Mouse (Mus musculus) adrenal gland, postnatal 4 days (tissue): Measurements from ENCODE around the gene Olfr802. TPM values are rescaled to one million over a fixed set of nuclear protein-coding genes. Genes with fewer than 3 reads are reported as not detected.

ENCODE experiments used
- DNase-seq, 2 experiments: peaks; one replicate each; pipeline ENCODE4 v3.0.0; 2021 to 2022; ENCODE audit warnings: low spot score in 2 of 2, mixed read lengths in 2 of 2
- long read RNA-seq, 2 experiments: library from polyadenylated mRNA; stranded (forward); transcript quantifications; one replicate each; pipeline ENCODE4 v2.0.0; 2021
- microRNA-seq: library from miRNA; unstranded; fragments of <30 nt; microRNA quantifications from one replicate; pipeline ENCODE4 v1.2.0, GENCODE M21; 2021
- total RNA-seq, 2 experiments: library from RNA; stranded (reverse); gene quantifications; 2 replicates each; pipeline ENCODE4 v1.2.3; 2021

Gene Olfr802
- total RNA-seq = not detected
- long read RNA-seq, experiment 1 = 0 reads
- long read RNA-seq, experiment 2 = 0 reads

DNA sequence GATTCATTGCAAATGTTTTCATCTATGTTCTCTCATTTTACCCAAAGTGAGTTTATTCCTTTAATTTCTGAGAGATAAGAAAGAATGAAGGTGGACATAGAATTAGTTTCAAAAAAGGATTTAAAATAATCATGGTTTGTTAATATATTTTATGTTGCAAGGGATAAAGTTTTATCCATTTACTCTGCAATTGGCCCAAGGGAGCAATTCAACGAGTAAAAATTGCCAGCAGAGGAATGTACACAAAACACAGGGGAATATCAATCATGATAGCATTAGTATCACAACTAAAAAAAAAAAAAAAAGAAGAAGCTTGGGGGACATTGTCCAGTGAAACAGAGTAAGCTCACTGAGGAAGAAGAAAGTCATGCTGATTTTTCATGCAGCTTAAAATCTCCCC lies at the start of gene Olfr802:
Olfr802 (minus strand) TSS at position 101 of the 400 bp plus-strand sequence.
- no peak for DNase-seq

DNA sequence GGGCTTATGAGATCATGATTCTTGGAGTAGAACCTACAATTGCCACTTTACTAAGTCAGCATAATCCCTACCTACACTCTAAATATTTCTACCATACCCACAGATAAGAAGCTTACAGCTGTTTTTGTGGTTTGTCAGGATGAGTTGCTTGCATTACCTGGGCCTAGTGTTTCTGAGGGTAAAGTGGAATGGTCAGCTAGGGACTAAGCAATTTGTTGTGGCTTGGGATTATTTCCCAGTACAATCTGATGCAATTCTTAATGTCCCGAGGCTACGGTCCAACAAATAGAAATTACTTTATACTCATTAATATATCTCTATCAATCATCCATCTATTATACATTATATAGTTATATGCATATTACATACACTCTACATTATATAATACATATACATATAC lies 41.3 kb upstream of the Olfr802 start, which contains the start of gene Olfr805:
Olfr805 (minus strand) TSS at position 101 of the 400 bp plus-strand sequence.
- no peak for DNase-seq

DNA sequence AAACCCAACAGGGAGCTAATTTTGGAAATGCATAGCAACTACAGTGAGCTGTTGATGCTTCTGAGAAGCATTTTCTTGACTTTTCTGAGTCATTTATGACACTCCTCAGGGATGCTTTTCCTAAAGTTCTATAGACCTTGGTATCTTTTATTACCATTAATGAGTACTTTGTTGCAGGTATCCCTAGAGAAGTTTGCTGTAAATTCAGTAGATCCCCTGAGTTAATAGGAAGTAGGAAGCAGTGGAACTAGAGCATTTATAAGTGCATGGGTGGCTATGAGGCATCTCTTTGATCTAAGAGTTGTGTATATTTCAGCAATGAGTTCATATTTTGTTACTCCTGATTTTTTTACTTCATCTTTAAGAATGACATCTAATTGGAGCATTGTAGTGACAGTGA lies 14.9 kb upstream of the Olfr802 start, which contains the start of gene Olfr804:
Olfr804 (plus strand) TSS at position 301 of the 400 bp plus-strand sequence.
- DNase-seq = no peak

DNA sequence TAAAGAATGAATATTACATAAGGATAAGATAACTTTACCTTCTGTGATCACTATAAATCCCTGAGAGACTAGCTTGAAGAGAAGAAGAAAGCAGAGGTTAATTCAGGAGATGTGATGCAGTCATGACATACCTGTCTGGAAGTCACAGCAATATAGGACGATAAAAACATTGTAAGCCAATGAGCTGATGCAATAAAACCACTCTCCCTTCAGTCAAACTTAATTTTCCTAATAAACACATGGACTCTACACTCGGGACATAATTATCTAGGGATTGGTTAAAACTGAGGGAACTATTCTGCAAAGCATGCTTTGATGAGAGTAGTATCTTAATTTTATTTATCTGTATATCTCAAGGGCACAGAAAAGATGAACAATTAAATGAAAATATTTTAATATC lies 6.2 kb upstream of the Olfr802 start, which contains the start of gene Olfr803:
Olfr803 (minus strand) TSS at position 101 of the 400 bp plus-strand sequence.
- no peak for DNase-seq

DNA sequence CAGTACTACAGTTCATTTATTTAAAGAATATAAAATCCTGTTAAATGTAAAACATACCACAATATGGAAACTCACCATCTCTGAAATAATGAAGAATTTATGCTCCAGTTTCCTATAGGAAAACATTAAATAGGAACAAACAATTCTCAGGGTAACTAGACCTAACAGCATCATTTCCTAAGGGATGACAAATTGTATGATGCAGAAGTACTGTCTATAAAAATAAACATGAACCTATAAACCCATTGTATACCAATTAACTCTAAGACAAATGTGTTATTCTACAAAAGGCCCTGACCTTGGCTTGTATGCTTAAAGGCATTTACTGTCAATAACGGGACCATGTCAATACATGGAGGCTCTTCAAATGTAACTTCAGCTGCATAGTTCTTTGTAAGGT lies 14.2 kb downstream of the Olfr802 start, which contains the start of gene Olfr801:
Olfr801 (minus strand) TSS at position 101 of the 400 bp plus-strand sequence.
- no peak for DNase-seq

DNA sequence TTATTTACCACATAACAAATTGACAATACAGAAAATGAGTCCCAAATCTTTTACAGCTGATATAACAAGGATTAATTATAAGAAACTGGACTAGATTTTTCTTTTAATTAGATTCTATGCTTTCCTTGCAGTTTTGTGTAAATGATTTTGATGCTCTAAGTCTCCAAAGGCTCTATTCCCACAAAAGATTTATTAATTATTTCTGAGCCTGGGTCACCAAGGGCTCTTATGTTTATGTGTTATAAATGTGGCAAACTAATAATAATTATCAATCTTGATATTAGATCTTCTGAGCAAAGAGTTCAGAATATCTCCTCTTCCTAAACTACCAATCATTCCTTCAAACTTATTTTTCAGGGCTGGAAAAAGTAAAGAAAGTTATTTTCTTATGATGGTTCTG lies 30.6 kb downstream of the Olfr802 start, which contains the start of gene Olfr800:
Olfr800 (plus strand) TSS at position 301 of the 400 bp plus-strand sequence.
- no peak for DNase-seq

DNA sequence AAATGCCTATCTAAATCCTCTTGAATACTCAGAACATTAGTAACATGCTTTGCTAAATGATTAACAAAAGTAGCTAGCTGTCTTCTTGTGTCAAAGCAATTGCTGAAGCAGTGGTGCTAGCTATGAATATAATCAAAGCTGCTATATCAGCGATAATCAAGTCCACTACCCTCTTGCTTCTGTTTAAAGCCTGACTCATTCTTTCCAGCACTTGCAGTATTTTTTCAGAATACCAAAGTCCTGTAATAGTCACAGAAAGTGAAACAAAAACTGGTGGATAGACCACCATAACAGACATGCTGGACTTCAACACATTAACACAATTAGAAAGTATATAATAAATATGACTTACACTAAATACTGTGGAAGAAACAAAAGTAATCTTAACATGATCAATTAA lies 36.2 kb downstream of the Olfr802 start:
- DNase-seq = no peak

DNA sequence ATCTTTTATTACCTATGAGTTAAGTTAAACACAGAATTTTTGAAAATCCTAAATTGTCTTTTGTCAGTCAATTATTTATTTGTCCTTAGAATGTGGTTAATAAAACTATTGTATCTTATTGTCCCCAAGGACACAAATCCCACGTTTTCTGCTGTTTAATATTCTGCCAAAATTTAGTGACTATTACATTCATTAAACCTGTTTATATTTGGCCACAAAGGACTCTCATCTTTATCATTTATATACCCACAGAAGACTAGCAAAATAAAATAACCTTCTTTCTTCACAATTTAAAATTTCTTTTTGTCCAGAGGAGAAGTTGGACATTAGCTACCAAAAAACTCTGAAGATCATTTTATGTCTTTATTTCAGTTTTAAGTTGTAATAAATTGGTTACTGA lies 50.8 kb downstream of the Olfr802 start, which contains the start of gene Olfr799:
Olfr799 (plus strand) TSS at position 301 of the 400 bp plus-strand sequence.
- no peak for DNase-seq

DNA sequence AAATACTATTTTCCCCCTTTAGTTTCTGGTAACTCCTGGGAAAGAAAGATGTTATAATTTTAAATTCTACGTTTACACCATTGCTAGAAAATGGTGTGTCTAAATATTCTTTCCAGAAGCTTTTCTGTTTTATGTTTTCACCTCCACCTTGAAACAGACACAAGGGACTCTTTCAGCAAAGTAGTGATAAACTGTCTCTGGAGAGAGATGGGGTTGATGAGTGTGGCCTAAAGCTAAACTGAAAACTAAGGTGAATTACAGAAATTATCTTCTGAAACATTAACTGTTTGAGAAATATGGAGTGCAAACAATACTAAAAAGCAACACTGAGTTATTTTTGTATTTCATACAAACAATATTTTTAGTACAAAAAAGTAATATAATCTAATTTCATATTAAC lies 60.1 kb downstream of the Olfr802 start, which contains the start of gene Olfr798:
Olfr798 (minus strand) TSS at position 101 of the 400 bp plus-strand sequence.
- no peak for DNase-seq

Small RNA genes lying within 50 kb of the gene (microRNA-seq; reads per million reads assigned to microRNA genes)
- gene Gm24485 = not detected

Other genes with a start within 250 kb of the Olfr802 start
- gene Olfr787, start 226.3 kb downstream of the Olfr802 start, total RNA-seq = not detected
- not detected for gene Olfr788, start 217.2 kb downstream of the Olfr802 start, total RNA-seq
- gene Olfr789, start 203.4 kb downstream of the Olfr802 start, total RNA-seq = not detected
- gene Olfr790, start 189.7 kb downstream of the Olfr802 start, total RNA-seq = not detected
- not detected for gene Olfr791, start 166.4 kb downstream of the Olfr802 start, total RNA-seq
- not detected for gene Olfr792, start 149.0 kb downstream of the Olfr802 start, total RNA-seq
- not detected for gene Olfr794, start 120.5 kb downstream of the Olfr802 start, total RNA-seq
- gene Olfr796, start 75.6 kb downstream of the Olfr802 start, total RNA-seq = not detected
- not detected for gene Olfr798, start 60.2 kb downstream of the Olfr802 start, total RNA-seq
- not detected for gene Olfr799, start 50.7 kb downstream of the Olfr802 start, total RNA-seq
- not detected for gene Olfr800, start 30.5 kb downstream of the Olfr802 start, total RNA-seq
- gene Olfr801, start 14.3 kb downstream of the Olfr802 start, total RNA-seq = not detected
- gene Olfr803, start 6.1 kb upstream of the Olfr802 start, total RNA-seq = not detected
- gene Olfr804, start 15.0 kb upstream of the Olfr802 start, total RNA-seq = not detected
- not detected for gene Olfr805, start 41.2 kb upstream of the Olfr802 start, total RNA-seq
- gene Olfr806, start 53.8 kb upstream of the Olfr802 start, total RNA-seq = not detected
- not detected for gene Olfr807, start 69.6 kb upstream of the Olfr802 start, total RNA-seq
- gene Olfr808, start 77.3 kb upstream of the Olfr802 start, total RNA-seq = not detected
- not detected for gene Olfr809, start 86.5 kb upstream of the Olfr802 start, total RNA-seq
- not detected for gene Olfr810, start 106.7 kb upstream of the Olfr802 start, total RNA-seq
- gene Olfr811, start 116.2 kb upstream of the Olfr802 start, total RNA-seq = not detected
- not detected for gene Olfr812, start 157.9 kb upstream of the Olfr802 start, total RNA-seq
- gene Olfr813, start 167.2 kb upstream of the Olfr802 start, total RNA-seq = not detected
- not detected for gene Olfr814, start 191.7 kb upstream of the Olfr802 start, total RNA-seq
- gene Olfr815, start 217.7 kb upstream of the Olfr802 start, total RNA-seq = not detected
- gene Olfr816, start 227.4 kb upstream of the Olfr802 start, total RNA-seq = not detected